Mouse (Mus musculus) cortical plate, adult 2 months (tissue): ENCODE data around the gene Syne3. TPM values are rescaled to one million over a fixed set of nuclear protein-coding genes. Genes with fewer than 3 reads are reported as not detected.

ENCODE experiments used
- H3K27ac ChIP-seq: fragments of 200-500 bp; 2 replicates; pipeline ENCODE4 v1.5.1; 2012; ENCODE audit warnings: low read length, control low read depth, inconsistent platforms; ENCODE audit not compliant: insufficient read depth
- H3K4me1 ChIP-seq: fragments of 200-500 bp; 2 replicates; pipeline ENCODE4 v1.6.1; 2011; ENCODE audit warnings: low read length; ENCODE audit not compliant: control insufficient read depth, insufficient read depth
- H3K4me3 ChIP-seq: fragments of 200-500 bp; 2 replicates; pipeline ENCODE4 v1.5.1; 2011; ENCODE audit warnings: mild to moderate bottlenecking, low read length, control low read depth; ENCODE audit not compliant: insufficient read depth
- CTCF ChIP-seq: fragments of 200-500 bp; IDR thresholded peaks from 2 replicates; pipeline ENCODE4 v1.5.1; 2011; ENCODE audit warnings: mild to moderate bottlenecking, control low read depth, low read length; ENCODE audit not compliant: insufficient read depth; ENCODE audit errors: extremely low read depth
- POLR2A ChIP-seq: fragments of 200-500 bp; IDR thresholded peaks from 2 replicates; pipeline ENCODE4 v1.6.1; 2011; ENCODE audit warnings: mild to moderate bottlenecking, low read length, control low read depth; ENCODE audit not compliant: insufficient read depth; ENCODE audit errors: extremely low read depth
- polyA plus RNA-seq: library from polyadenylated mRNA; depleted of rRNA; stranded (reverse); fragments of >200 nt; gene quantifications from 2 replicates; pipeline ENCODE4 v1.2.3, GENCODE M21; 2012

Syne3 gene
- polyA plus RNA-seq, 1 experiment = 0.90 TPM

- no peak for TF ChIP-seq POLR2A
- H3K4me1 ChIP-seq = peaks cover 2% of the 10 kb centered on the region
- no peak overlapping the region for H3K4me3 ChIP-seq
- no peak overlapping the region for H3K27ac ChIP-seq
Observed at GRCm38 (mm10) chr12:105001317-105001716, 8.3 kb downstream of the Syne3 start.

GRCm38 (mm10) chr12:105000487-105001283 is 8.9 kb downstream of the Syne3 start:
- Histone ChIP-seq H3K4me3 (no peak overlapping the region), H3K27ac (no peak overlapping the region), H3K4me1 (peaks cover 2% of the 10 kb centered on the region)
- TF ChIP-seq POLR2A = no peak
- TF ChIP-seq CTCF = no peak

- TF ChIP-seq CTCF (no peak), POLR2A (no peak)
- H3K4me1 ChIP-seq = no peaks in the 10 kb centered on the region
- no peak overlapping the region for H3K27ac ChIP-seq
- no peak overlapping the region for H3K4me3 ChIP-seq
Observed at GRCm38 (mm10) chr12:104999171-104999570, 10.4 kb downstream of the Syne3 start.

- Histone ChIP-seq H3K4me3 (no peak overlapping the region), H3K27ac (no peak overlapping the region), H3K4me1 (no peaks in the 10 kb centered on the region)
- no peak for TF ChIP-seq POLR2A
Observed at GRCm38 (mm10) chr12:104998541-104998940, 11.1 kb downstream of the Syne3 start.

GRCm38 (mm10) chr12:104997641-104998293 is 11.8 kb downstream of the Syne3 start:
- H3K27ac ChIP-seq = no peak overlapping the region
- H3K4me3 ChIP-seq = no peak overlapping the region
- TF ChIP-seq CTCF = no peak
- no peaks in the 10 kb centered on the region for H3K4me1 ChIP-seq

- TF ChIP-seq POLR2A = no peak
- TF ChIP-seq CTCF = no peak
- H3K27ac ChIP-seq = no peak overlapping the region
- H3K4me3 ChIP-seq = no peak overlapping the region
- H3K4me1 ChIP-seq = no peaks in the 10 kb centered on the region
Observed at GRCm38 (mm10) chr12:104997159-104997558, 12.4 kb downstream of the Syne3 start.

GRCm38 (mm10) chr12:104996012-104996728 is 13.4 kb downstream of the Syne3 start:
- no peak overlapping the region for H3K4me3 ChIP-seq
- no peaks in the 10 kb centered on the region for H3K4me1 ChIP-seq
- no peak for TF ChIP-seq CTCF
- no peak for TF ChIP-seq POLR2A
- H3K27ac ChIP-seq = no peak overlapping the region

GRCm38 (mm10) chr12:104995259-104995876 is 14.2 kb downstream of the Syne3 start:
- Histone ChIP-seq H3K4me1 (no peaks in the 10 kb centered on the region), H3K27ac (no peak overlapping the region), H3K4me3 (no peak overlapping the region)
- TF ChIP-seq POLR2A (no peak), CTCF (no peak)

GRCm38 (mm10) chr12:104992838-104993237 is 16.8 kb downstream of the Syne3 start:
- no peak overlapping the region for H3K27ac ChIP-seq
- no peak for TF ChIP-seq POLR2A
- TF ChIP-seq CTCF = no peak

More at GRCm38 (mm10) chr12:104992838-104993237, 16.8 kb downstream of the Syne3 start:
- Histone ChIP-seq H3K4me1 (no peaks in the 10 kb centered on the region), H3K4me3 (no peak overlapping the region)
